Mouse (Mus musculus) lung, embryonic 14.5 days (tissue): ENCODE measurements around the gene Nasp. TPM values are rescaled to one million over a fixed set of nuclear protein-coding genes. Genes with fewer than 3 reads are reported as not detected.

Source experiments
- ATAC-seq: fragments of 200-750 bp; cut with Nextera tagmentation; 2 replicates; pipeline ENCODE4 v1.8.0; 2017; ENCODE audit warnings: mild to moderate bottlenecking, moderate TSS enrichment, moderate library complexity; ENCODE audit not compliant: insufficient read depth
- DNase-seq: peaks from one replicate; pipeline ENCODE4 v3.0.0-alpha.2; 2015
- H3K27ac ChIP-seq: fragments of 300-500 bp; sonication (generic); 2 replicates; pipeline ENCODE4 v1.5.1; 2014; ENCODE audit warnings: low read depth, mild to moderate bottlenecking, moderate library complexity
- H3K27me3 ChIP-seq: fragments of 300-500 bp; sonication (generic); 2 replicates; pipeline ENCODE4 v1.6.1; 2014; ENCODE audit warnings: low read length, control low read depth; ENCODE audit not compliant: insufficient read depth
- H3K36me3 ChIP-seq: fragments of 300-500 bp; sonication (generic); 2 replicates; pipeline ENCODE4 v1.6.1; 2014; ENCODE audit warnings: control low read depth; ENCODE audit not compliant: insufficient read depth
- H3K4me1 ChIP-seq: fragments of 300-500 bp; sonication (generic); 2 replicates; pipeline ENCODE4 v1.6.1; 2014; ENCODE audit warnings: antibody characterized with exemption, control low read depth; ENCODE audit not compliant: insufficient read depth
- H3K4me2 ChIP-seq: fragments of 300-500 bp; sonication (generic); 2 replicates; pipeline ENCODE4 v1.6.1; 2014; ENCODE audit warnings: mild to moderate bottlenecking
- H3K4me3 ChIP-seq: fragments of 300-500 bp; sonication (generic); 2 replicates; pipeline ENCODE4 v1.5.1; 2014; ENCODE audit warnings: low read depth, low read length
- H3K9ac ChIP-seq: fragments of 300-500 bp; sonication (generic); 2 replicates; pipeline ENCODE4 v1.6.1; 2014
- H3K9me3 ChIP-seq: fragments of 300-500 bp; sonication (generic); 2 replicates; pipeline ENCODE4 v1.6.1; 2016; ENCODE audit warnings: low read depth, low read length, control low read depth
- CTCF ChIP-seq: IDR thresholded peaks from 2 replicates; pipeline ENCODE4 v1.5.1; 2016; ENCODE audit warnings: antibody characterized with exemption, low read depth
- WGBS: fragments of 180-500 bp; shearing (Covaris S2); extraction: QIAGEN DNeasy Blood & Tissue Kit; methylation state at CpG from one replicate; pipeline ENCODE4 v1.1.7; 2014; 5-methylcytosine and 5-hydroxymethylcytosine counted together
- polyA plus RNA-seq: library from polyadenylated mRNA; unstranded; fragments of >200 nt; fragmentation: Nextera tagmentation; extraction: Ambion mirVana; gene quantifications from 2 replicates; pipeline ENCODE4 v1.2.1, GENCODE M21; 2014

Nasp gene
- polyA plus RNA-seq, 1 experiment from 2014 or later = 168 TPM

DNA sequence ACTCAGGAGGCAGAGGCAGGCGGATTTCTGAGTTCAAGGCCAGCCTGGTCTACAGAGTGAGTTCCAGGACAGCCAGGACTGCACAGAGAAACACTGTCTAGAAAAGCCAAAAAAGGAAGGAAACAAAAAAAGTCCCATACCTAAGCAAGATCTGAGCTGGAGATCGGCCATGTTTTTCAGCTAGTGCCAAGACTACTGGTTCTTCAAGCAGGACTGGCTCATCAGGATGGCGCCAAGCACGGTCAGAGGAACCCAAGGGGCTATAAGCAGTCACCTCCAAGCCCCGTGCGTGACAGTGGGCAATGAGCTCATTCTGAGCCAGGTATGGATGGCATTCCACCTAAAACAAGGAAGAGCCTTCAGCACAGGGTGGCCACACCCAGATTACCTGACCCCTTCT, 11.1 kb upstream of the Nasp start:
- H3K27ac ChIP-seq = no peak overlapping the region
- H3K4me2 ChIP-seq = no peak overlapping the region
- H3K36me3 ChIP-seq = peaks cover 94% of the 10 kb centered on the region
- ATAC-seq (no peak), DNase-seq (no peak)
- H3K4me1 ChIP-seq = no peaks in the 10 kb centered on the region
- no peaks in the 10 kb centered on the region for H3K9me3 ChIP-seq
- 91% methylated on average over 6 of the region's 6 CpGs for whole genome bisulfite sequencing
- no peaks in the 10 kb centered on the region for H3K27me3 ChIP-seq
- no peak overlapping the region for H3K9ac ChIP-seq
- TF ChIP-seq CTCF = no peak
- no peak overlapping the region for H3K4me3 ChIP-seq

DNA sequence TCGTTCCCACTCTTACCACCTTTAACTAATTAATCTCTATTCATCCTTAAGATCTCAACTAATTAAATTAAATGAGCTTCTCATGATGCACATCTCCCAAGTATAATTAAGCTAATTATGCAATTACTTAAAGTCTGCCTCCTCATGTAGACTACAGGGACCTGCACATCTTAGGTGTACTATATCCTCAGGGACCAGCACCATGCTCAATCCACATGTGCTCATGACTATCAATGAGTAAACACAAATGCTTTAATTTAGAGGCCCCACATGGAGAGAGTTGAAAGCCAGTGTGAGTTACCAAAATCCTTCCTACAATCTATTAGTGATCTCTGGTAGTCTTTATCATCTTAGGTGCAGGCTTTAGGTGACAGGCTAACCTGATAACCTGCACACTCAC, 7.5 kb upstream of the Nasp start:
- Histone ChIP-seq H3K4me1 (no peaks in the 10 kb centered on the region), H3K9me3 (no peaks in the 10 kb centered on the region), H3K9ac (no peak overlapping the region), H3K4me3 (no peak overlapping the region), H3K4me2 (no peak overlapping the region), H3K27ac (no peak overlapping the region), H3K36me3 (peaks cover 67% of the 10 kb centered on the region), H3K27me3 (no peaks in the 10 kb centered on the region)
- no peak for TF ChIP-seq CTCF
- ATAC-seq = no peak
- 96% methylated on average over 1 of the region's 1 CpGs for WGBS
- DNase-seq = no peak

DNA sequence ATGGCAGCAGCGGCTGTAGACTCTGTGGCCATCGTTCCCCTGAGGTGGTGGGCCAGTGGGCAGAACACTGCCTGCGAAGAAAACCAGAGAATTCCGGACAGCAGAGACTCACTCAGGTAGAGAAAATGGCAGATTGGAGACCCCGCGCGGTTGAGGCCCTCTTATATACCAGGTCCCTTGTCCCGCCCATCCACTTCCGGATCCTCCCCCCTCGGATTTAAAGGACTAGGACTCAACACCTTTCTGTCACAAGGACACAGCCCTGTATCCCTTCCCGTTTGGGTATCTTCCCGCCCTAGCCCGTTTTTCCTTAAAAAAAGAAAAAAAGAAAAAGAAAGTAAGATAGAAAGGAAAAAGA, 403 bp downstream of the Nasp start:
- Histone ChIP-seq H3K9me3 (no peaks in the 10 kb centered on the region), H3K4me2 (peak overlapping the region; percentile 66), H3K9ac (peak overlapping the region; percentile 88), H3K4me3 (peak overlapping the region; percentile 99), H3K36me3 (peaks cover 8% of the 10 kb centered on the region; the same call in 1 of the 2 replicates), H3K4me1 (0 out of 2 replicates have a peak, but pooled peaks cover 5% of the 10 kb centered on the region), H3K27me3 (no peaks in the 10 kb centered on the region), H3K27ac (peak overlapping the region; percentile 97)
- TF ChIP-seq CTCF = no peak
- ATAC-seq (peak; percentile 95), DNase-seq (peak; percentile 96)
- WGBS = under 1% methylated on average over 13 of the region's 13 CpGs

DNA sequence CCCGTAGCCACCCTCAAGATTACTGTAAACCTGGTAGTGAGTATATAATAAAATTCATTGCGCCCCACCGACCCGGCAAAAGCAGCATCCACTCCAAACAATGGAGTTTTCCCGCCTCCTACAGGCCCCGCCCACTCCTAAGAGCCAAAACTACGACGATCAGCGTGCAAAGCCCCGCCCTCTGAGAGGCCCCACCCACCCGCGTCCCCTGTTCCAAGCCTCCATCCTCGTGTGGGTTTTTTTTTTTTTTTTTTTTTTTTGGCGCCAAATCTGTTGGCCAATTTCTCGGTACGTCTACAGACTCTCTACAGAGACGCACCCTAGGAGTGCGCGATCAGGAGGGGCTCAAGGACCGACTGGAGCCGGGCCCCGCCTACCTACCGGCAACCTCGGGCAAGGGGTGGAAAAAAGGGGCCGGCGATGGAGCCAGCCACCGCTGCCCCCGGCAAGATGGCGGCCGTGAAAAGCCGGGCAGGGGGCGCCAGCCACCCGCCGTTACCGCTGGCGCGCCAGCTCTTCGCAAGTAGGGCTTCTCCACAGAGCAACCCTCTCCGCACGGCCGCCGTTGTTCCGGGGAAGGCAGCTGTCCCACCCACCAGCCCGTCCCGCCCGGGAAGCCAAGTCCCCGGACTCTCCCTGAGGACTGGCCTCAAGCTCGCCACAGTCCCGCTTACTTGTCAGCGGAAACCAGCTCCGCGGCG, 933 bp downstream of the Nasp start:
- DNase-seq (peak; percentile 97), ATAC-seq (peak; percentile 71)
- H3K4me3 ChIP-seq = peak overlapping the region; percentile 99
- peak overlapping the region; percentile 88 for H3K9ac ChIP-seq
- TF ChIP-seq CTCF = no peak
- H3K36me3 ChIP-seq = peaks cover 13% of the 10 kb centered on the region; the same call in 1 of the 2 replicates
- no peaks in the 10 kb centered on the region for H3K27me3 ChIP-seq
- WGBS = under 1% methylated on average over 52 of the region's 53 CpGs
- H3K4me1 ChIP-seq = 0 out of 2 replicates have a peak, but pooled peaks cover 5% of the 10 kb centered on the region
- H3K27ac ChIP-seq = peak overlapping the region; percentile 97
- H3K4me2 ChIP-seq = peak overlapping the region; percentile 66
- no peaks in the 10 kb centered on the region for H3K9me3 ChIP-seq

DNA sequence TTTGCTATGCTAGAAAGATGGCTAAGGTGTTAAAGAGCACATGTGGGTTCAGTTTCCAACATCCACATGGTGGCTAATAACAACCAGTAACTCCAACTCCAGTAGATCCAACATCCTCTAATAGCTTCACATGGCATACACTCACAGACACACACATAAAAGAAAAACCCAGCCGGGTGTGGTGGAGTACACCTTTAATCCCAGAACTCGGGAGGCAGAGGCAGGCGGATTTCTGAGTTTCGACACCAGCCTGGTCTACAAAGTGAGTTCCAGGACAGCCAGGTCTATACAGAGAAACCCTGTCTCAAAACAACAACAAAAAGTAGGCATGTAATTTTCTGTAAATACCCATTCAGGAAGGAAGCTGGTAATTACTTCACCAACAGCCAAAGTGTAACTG, 2.9 kb downstream of the Nasp start:
- Histone ChIP-seq H3K9me3 (no peaks in the 10 kb centered on the region), H3K27me3 (no peaks in the 10 kb centered on the region), H3K4me2 (no peak overlapping the region), H3K9ac (no peak overlapping the region), H3K36me3 (peaks cover 31% of the 10 kb centered on the region), H3K27ac (no peak overlapping the region), H3K4me1 (0 out of 2 replicates have a peak, but pooled peaks cover 5% of the 10 kb centered on the region), H3K4me3 (no peak overlapping the region)
- ATAC-seq (no peak), DNase-seq (no peak)
- WGBS = 90% methylated on average over 4 of the region's 4 CpGs
- no peak for TF ChIP-seq CTCF

DNA sequence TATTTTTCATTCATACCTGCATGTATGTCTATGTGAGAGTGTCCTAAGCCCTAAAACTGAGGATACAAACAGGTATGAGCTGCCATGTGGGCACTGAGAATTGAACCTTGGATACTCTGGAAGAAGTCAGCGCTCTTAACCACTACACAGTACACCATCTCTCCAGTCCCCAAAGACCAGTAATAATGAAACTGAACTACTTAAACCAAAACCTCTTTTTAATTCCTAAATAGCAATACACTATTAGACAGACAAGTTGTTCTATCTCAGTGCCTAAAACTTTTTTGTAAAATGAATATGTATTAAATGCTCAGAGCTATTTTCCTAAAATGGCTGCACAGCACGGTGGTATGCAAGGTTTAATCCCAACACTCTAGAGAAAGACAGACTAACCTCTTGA, 12.5 kb downstream of the Nasp start:
- Histone ChIP-seq H3K4me3 (no peak overlapping the region), H3K4me2 (no peak overlapping the region), H3K27me3 (no peaks in the 10 kb centered on the region), H3K9me3 (no peaks in the 10 kb centered on the region), H3K9ac (no peak overlapping the region), H3K36me3 (peaks cover 79% of the 10 kb centered on the region), H3K27ac (no peak overlapping the region), H3K4me1 (no peaks in the 10 kb centered on the region)
- DNase-seq (no peak), ATAC-seq (no peak)
- 97% methylated on average over 2 of the region's 2 CpGs for WGBS
- no peak for TF ChIP-seq CTCF

DNA sequence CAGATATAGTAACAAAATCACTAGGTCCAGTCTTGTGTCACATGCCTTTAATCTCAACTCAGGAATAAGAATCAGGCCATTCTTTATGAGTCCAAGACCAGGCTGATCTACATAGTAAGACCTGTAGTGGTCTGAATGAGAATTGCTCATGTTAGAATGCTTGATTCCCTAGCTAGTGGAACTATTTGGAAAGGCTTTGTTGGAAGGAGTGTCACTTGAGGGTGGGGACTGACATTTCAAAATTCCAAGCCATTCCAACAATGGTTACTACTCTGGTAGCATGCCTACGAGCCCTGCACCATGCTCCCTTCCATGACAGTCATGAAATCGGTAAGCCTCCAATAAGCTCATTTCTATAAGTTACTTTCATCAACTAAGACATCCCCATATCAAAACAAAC, 15.1 kb downstream of the Nasp start:
- Histone ChIP-seq H3K27me3 (no peaks in the 10 kb centered on the region), H3K36me3 (peaks cover 73% of the 10 kb centered on the region), H3K4me1 (no peaks in the 10 kb centered on the region), H3K9ac (no peak overlapping the region), H3K27ac (no peak overlapping the region), H3K9me3 (no peaks in the 10 kb centered on the region), H3K4me3 (no peak overlapping the region), H3K4me2 (no peak overlapping the region)
- ATAC-seq (no peak), DNase-seq (no peak)
- WGBS = 92% methylated on average over 2 of the region's 2 CpGs
- TF ChIP-seq CTCF = no peak
